In the genomic region with DNA sequence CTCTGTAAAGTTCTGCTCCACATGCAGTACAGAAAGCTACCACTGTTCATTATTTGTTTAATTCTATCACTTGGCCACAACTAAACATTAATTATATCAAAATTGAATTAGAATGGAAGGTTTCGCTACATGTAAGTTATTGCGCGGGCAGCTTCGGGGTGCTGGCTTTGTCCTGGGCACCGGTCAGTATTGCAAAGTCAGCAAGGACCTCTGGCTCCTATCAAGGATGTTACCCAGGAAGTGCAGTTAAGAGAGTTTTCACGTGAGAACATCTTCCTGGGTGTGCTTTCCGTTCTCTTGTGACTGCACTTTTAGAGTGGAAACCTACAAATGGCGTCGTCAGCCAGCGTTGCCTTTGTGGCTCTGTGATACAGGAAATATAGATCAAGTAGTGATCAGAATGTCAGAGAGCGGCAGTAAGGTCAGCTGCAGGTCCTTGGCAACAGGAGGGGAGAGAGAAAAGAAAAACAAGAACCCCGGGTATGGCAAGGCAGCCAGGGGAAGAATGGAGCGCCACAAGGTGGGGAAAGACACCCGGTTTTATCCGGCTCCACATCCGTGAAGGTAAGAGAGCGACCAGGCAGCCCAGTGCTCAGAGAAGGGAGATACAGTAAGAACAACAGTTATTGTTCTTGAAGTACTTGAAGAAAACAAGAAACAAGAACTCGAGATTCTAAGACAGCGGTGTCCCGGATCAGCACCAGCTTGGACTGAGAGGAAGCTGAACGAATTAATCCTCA, we compare ENCODE assay signal across 15 mouse cellular contexts. TPM values are rescaled to one million over a fixed set of nuclear protein-coding genes. Genes with fewer than 3 reads are reported as not detected.
A peak's percentile ranks its signal among the peaks of the same experiment; 100 is the strongest.
DNase-seq lines count a peak whose midpoint lies in the region; ATAC-seq lines count a peak whose summit lies in the region.
"Had no signal": no experiment of that assay in that cellular context is flagged by ENCODE, and none has a peak within 500 bp of the region (broad histone marks: within the 10 kb centered on the region; RNA-seq: fewer than 3 reads in every experiment).

No protein-coding gene starts in this region.

- no peak for DNase-seq in heart, embryonic 10.5 days (ENCODE audit: low spot score)
- no peak for DNase-seq in heart, postnatal 14 days
- no peak for DNase-seq in B cell, adult 2 months
- DNase-seq in urinary bladder, adult 18-20 months (ENCODE audit: low spot score in 2 of 2) = no peak
- DNase-seq: cerebellum, adult 8-10 months; right cerebral cortex, postnatal 25 days; thymus, postnatal 14 days had no signal

- H3K9me3 ChIP-seq in heart, embryonic 10.5 days = no peaks in the 10 kb centered on the region
- no peaks in the 10 kb centered on the region for H3K9me3 ChIP-seq in liver, embryonic 15.5 days (replicated peaks)
- H3K9me3 ChIP-seq in liver, embryonic 12.5 days (replicated peaks) = no peaks in the 10 kb centered on the region
- H3K9me3 ChIP-seq: megakaryocyte, embryonic 14.5 days had no signal

- no peak overlapping the region for H3K9ac ChIP-seq in liver, embryonic 15.5 days
- H3K9ac ChIP-seq in liver, embryonic 12.5 days = no peak overlapping the region

- H3K4me1 ChIP-seq in heart, embryonic 10.5 days = peaks cover 11% of the 10 kb centered on the region; the same call in 1 of the 2 replicates
- H3K4me1 ChIP-seq in liver, embryonic 15.5 days (replicated peaks) = peaks cover 6% of the 10 kb centered on the region; the same call in 1 of the 2 replicates
- H3K4me1 ChIP-seq in liver, embryonic 12.5 days = peaks cover 12% of the 10 kb centered on the region; the same call in 1 of the 2 replicates

- no peak for ATAC-seq in liver, embryonic 15.5 days (ENCODE audit: insufficient read depth)
- ATAC-seq in liver, embryonic 12.5 days = no peak
- ATAC-seq in CD4-positive, CD25-positive, alpha-beta regulatory T cell, adult 4 months = peak; percentile 68
- ATAC-seq in common myeloid progenitor, adult 5-6 weeks (replicated peaks; ENCODE audit: low read depth, poor library complexity, severe bottlenecking) = 0 out of 2 replicates have a peak, but pooled peaks have one; percentile 8
- ATAC-seq: inflammation-experienced regulatory T-cells, adult 6 months had no signal

- 0 out of 2 replicates have a peak overlapping the region, but pooled peaks have one; percentile 52 for H3K27ac ChIP-seq in heart, embryonic 10.5 days
- H3K27ac ChIP-seq in liver, embryonic 15.5 days (replicated peaks) = no peak overlapping the region
- H3K27ac ChIP-seq in liver, embryonic 12.5 days = no peak overlapping the region

- WGBS in heart, embryonic 10.5 days = 77% methylated on average over 21 of the region's 21 CpGs
- 68% methylated on average over 21 of the region's 21 CpGs for WGBS in liver, embryonic 15.5 days (ENCODE audit: insufficient replicate concordance)
- WGBS in liver, embryonic 12.5 days (ENCODE audit: insufficient replicate concordance) = 74% methylated on average over 21 of the region's 21 CpGs

- no peaks in the 10 kb centered on the region for H3K36me3 ChIP-seq in heart, embryonic 10.5 days
- no peaks in the 10 kb centered on the region for H3K36me3 ChIP-seq in liver, embryonic 15.5 days (replicated peaks)
- no peaks in the 10 kb centered on the region for H3K36me3 ChIP-seq in liver, embryonic 12.5 days

- H3K27me3 ChIP-seq in heart, embryonic 10.5 days (ENCODE audit: insufficient read depth, poor library complexity, severe bottlenecking) = no peaks in the 10 kb centered on the region
- H3K27me3 ChIP-seq in liver, embryonic 15.5 days = no peaks in the 10 kb centered on the region
- H3K27me3 ChIP-seq in liver, embryonic 12.5 days (replicated peaks) = no peaks in the 10 kb centered on the region
- H3K27me3 ChIP-seq: CH12.LX; megakaryocyte, embryonic 14.5 days had no signal

- H3K4me2 ChIP-seq in liver, embryonic 15.5 days = peak overlapping the region; percentile 32; the same call in 1 of the 2 replicates
- no peak overlapping the region for H3K4me2 ChIP-seq in liver, embryonic 12.5 days

- no peak overlapping the region for H3K4me3 ChIP-seq in heart, embryonic 10.5 days
- H3K4me3 ChIP-seq in liver, embryonic 15.5 days (replicated peaks) = no peak overlapping the region
- no peak overlapping the region for H3K4me3 ChIP-seq in liver, embryonic 12.5 days
- H3K4me3 ChIP-seq: erythroblast, embryonic 14.5 days; megakaryocyte, embryonic 14.5 days had no signal

- intact Hi-C loops in heart, postnatal 14 days (cut with DNase I) = no loop called here

RNA-seq across cellular contexts. Expression of gene Map3k7cl, which starts 57.6 kb away (rescaled TPM):
- not detected in 2 replicates for polyA plus RNA-seq in heart, embryonic 10.5 days (2016; fragmentation: Nextera tagmentation; extraction: Ambion mirVana)
- total RNA-seq in heart, postnatal 14 days (2021) = 1 to 10 TPM; 2.7 to 3.6 TPM
- not detected in 2 replicates for polyA plus RNA-seq in liver, embryonic 15.5 days (2015; fragmentation: Nextera tagmentation; extraction: Ambion mirVana)
- not detected in 2 replicates for polyA plus RNA-seq in liver, embryonic 12.5 days (2016; fragmentation: Nextera tagmentation; extraction: Ambion mirVana)
- not detected for polyA plus RNA-seq in CD4-positive, CD25-positive, alpha-beta regulatory T cell, adult 4 months (2017; shearing (Covaris generic))
- not detected in 2 replicates for total RNA-seq in common myeloid progenitor, adult 5-6 weeks (2017)
- polyA plus RNA-seq: erythroblast, embryonic 14.5 days; inflammation-experienced regulatory T-cells, adult 6 months had no signal

Comparison
In these comparisons a context has a peak if more than half of its experiments do, and no peak if none do; other contexts are left out.
1. ATAC-seq: peak in CD4-positive, CD25-positive, alpha-beta regulatory T cell, adult 4 months (single experiment) and common myeloid progenitor, adult 5-6 weeks (single experiment); none in liver, embryonic 15.5 days (single experiment) and liver, embryonic 12.5 days (single experiment).